In genomic region chr10:97704562-97704961, GRCm38 (mm10) we compare ENCODE assay signal across 10 mouse cellular contexts. TPM values are rescaled to one million over a fixed set of nuclear protein-coding genes. Genes with fewer than 3 reads are reported as not detected.
DNase-seq lines count a peak whose midpoint lies in the region; TF ChIP-seq lines count a peak whose summit lies in the region.
"Had no signal": no experiment of that assay in that cellular context is flagged by ENCODE, and none has a peak within 500 bp of the region (broad histone marks: within the 10 kb centered on the region; RNA-seq: fewer than 3 reads in every experiment).

No protein-coding gene starts in this region.

- no peak for TF ChIP-seq POLR2A in kidney, adult 2 months (IDR thresholded peaks at IDR 0.05; ENCODE audit: low read depth, low read length)

- no peak overlapping the region for H3K4me3 ChIP-seq in kidney, adult 2 months (ENCODE audit: insufficient read depth, low read depth, low read length)
- no peak overlapping the region for H3K4me3 ChIP-seq in C2C12 (ENCODE audit: insufficient read depth, poor library complexity, severe bottlenecking)
- H3K4me3 ChIP-seq: erythroblast, embryonic 14.5 days; liver, embryonic 13.5 days had no signal

- H3K27me3 ChIP-seq in kidney, adult 2 months (replicated peaks; ENCODE audit: control insufficient read depth, insufficient read depth, low read length) = no peaks in the 10 kb centered on the region; the same call in 1 of the 2 replicates
- H3K27me3 ChIP-seq in C2C12 (ENCODE audit: control insufficient read depth, insufficient read depth, insufficient read length) = no peaks in the 10 kb centered on the region
- H3K27me3 ChIP-seq: liver, embryonic 13.5 days had no signal

- no peak overlapping the region for H3ac ChIP-seq in C2C12 (ENCODE audit: control insufficient read depth, insufficient read length, low read depth)

- H3K27ac ChIP-seq in kidney, adult 2 months (ENCODE audit: insufficient read depth, low read depth, low read length) = no peak overlapping the region
- H3K27ac ChIP-seq: liver, embryonic 13.5 days had no signal

- 54% methylated on average over 1 of the region's 1 CpGs for whole genome bisulfite sequencing in kidney, adult 2 months

- DNase-seq in kidney, adult 2 months = peak; percentile 46
- DNase-seq in kidney, adult 11 months = no peak
- DNase-seq in 416B (ENCODE audit: low read depth) = peak; percentile 67
- peak; percentile 14 to 38 for DNase-seq in cerebellum, postnatal 36 days
- peak; percentile 56 to 59 for DNase-seq in kidney, postnatal 4 days
- DNase-seq in spleen, postnatal 36 days (ENCODE audit: low spot score in 2 of 2) = no peak
- DNase-seq: liver, embryonic 13.5 days had no signal

- H3K4me1 ChIP-seq in kidney, adult 2 months (ENCODE audit: control insufficient read depth, insufficient read depth, low read length) = no peaks in the 10 kb centered on the region
- H3K4me1 ChIP-seq: liver, embryonic 13.5 days had no signal

- TF ChIP-seq CTCF in kidney, adult 2 months (conservative IDR thresholded peaks at IDR 0.05; ENCODE audit: insufficient read depth, insufficient read length, low read depth, low read length) = 0 out of 2 replicates have a peak, but pooled peaks have one; percentile 7
- peak; percentile 6 for TF ChIP-seq CTCF in C2C12 (IDR thresholded peaks at IDR 0.05; ENCODE audit: control insufficient read depth, insufficient read depth, insufficient read length)

- H3K36me3 ChIP-seq in kidney, adult 2 months (ENCODE audit: control insufficient read depth, insufficient read depth, low read length) = no peaks in the 10 kb centered on the region
- no peaks in the 10 kb centered on the region for H3K36me3 ChIP-seq in C2C12 (ENCODE audit: control insufficient read depth, insufficient read depth)
- H3K36me3 ChIP-seq: liver, embryonic 13.5 days had no signal

- H3K79me3 ChIP-seq in C2C12 (ENCODE audit: low read depth) = no peaks in the 10 kb centered on the region

- no peaks in the 10 kb centered on the region for H3K79me2 ChIP-seq in C2C12 (ENCODE audit: control insufficient read depth, insufficient read depth)

TF ChIP-seq in C2C12, 6 proteins besides CTCF, POLR2A, EP300 and RAD21:
- TF ChIP-seq USF1 (IDR thresholded peaks at IDR 0.05; ENCODE audit: low read depth) (no peak), CEBPB (IDR thresholded peaks at IDR 0.05; ENCODE audit: low read depth) (no peak), FOSL1 (IDR thresholded peaks at IDR 0.05; ENCODE audit: insufficient read depth, low read length, poor library complexity, severe bottlenecking) (no peak), MYOD1 (IDR thresholded peaks at IDR 0.05; ENCODE audit: control insufficient read depth, insufficient read length, low read depth) (no peak), MYOG (IDR thresholded peaks at IDR 0.05; ENCODE audit: control insufficient read depth, extremely low read depth, insufficient read length) (no peak), MAX (IDR thresholded peaks at IDR 0.05) (no peak)

RNA-seq across cellular contexts. Expression of gene Ccer1, which starts 11.7 kb away (rescaled TPM):
- polyA plus RNA-seq in kidney, adult 2 months (2012; rRNA removed) = 0.03 and 0.04 TPM in 2 replicates
- polyA plus RNA-seq in C2C12 (2012; fragmentation: generic; extraction: Trizol) = not detected
- polyA plus RNA-seq: erythroblast, embryonic 14.5 days; liver, embryonic 13.5 days; spleen, adult 2 months had no signal

RNA-seq across cellular contexts. Expression of gene C030005K15Rik, which starts 22.0 kb away (rescaled TPM):
- not detected in 2 replicates for polyA plus RNA-seq in kidney, adult 2 months (2012; rRNA removed)
- not detected for polyA plus RNA-seq in C2C12 (2012; fragmentation: generic; extraction: Trizol)
- polyA plus RNA-seq: erythroblast, embryonic 14.5 days; liver, embryonic 13.5 days; spleen, adult 2 months had no signal

Comparison
In these comparisons a context has a peak if more than half of its experiments do, and no peak if none do; other contexts are left out.
1. DNase-seq: peak in kidney, adult 2 months (single experiment), 416B (single experiment), cerebellum, postnatal 36 days (2 of 2) and kidney, postnatal 4 days (2 of 2); none in kidney, adult 11 months (single experiment) and spleen, postnatal 36 days (0 of 2).